Mouse (Mus musculus): ENCODE data around the gene Pdf.
A peak's percentile ranks its signal among the peaks of the same experiment; 100 is the strongest.
"Not testable (repeated sequence)": the region's sequence is repeated elsewhere in the genome, so short reads cannot be mapped to it uniquely, and the experiment has no call there.

Gene Pdf

DNA sequence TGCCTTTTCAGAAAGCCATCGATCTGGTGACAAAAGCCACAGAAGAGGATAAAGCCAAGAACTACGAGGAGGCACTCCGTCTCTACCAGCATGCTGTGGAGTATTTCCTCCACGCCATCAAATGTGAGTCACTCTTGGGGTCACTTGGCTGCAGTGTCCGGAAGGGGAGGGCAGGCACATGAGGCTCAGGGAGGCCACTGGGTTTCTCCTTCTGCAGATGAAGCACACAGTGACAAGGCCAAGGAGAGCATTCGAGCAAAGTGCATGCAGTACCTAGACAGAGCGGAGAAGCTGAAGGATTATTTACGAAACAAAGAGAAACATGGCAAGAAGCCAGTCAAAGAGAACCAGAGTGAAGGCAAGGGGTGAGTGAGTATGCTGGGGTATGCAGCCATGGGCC lies 11.8 kb downstream of the Pdf start:
- no peak for DNase-seq (ENCODE audit: low spot score)

DNA sequence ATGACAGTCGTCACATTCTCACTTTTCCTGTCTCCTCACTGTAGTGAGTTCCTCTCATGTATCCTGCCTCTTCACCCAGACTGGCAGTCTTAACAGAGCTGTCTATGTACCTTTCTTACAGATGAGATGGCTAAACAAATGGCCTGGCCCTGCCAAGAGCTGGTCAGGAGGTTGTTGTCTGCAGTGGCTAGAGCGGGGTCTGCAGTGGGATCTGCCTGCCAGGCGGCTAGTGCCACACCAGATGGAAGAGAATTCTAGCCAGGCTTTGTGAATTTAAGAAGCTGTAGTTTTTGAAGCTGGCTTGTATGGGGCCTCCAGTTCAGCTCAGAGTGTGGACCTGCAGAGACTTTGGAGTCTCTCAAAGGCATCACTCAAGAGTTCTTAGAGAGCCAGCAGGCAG lies 12.8 kb downstream of the Pdf start:
- DNase-seq (ENCODE audit: low spot score) = no peak

DNA sequence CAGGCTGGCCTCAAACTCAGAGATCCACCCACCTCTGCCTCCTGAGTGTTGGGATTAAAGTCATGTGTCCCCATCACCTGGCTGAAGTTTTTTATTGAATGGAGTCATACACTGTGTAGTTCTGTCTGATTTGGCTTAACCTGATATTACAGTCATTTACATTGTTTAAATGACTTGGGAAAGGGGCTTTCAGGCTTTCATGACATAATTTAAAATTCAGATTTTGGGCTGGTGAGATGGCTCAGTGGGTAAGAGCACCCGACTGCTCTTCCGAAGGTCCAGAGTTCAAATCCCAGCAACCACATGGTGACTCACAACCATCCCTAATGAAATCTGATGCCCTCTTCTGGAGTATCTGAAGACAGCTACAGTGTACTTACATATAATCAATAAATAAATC lies 14.8 kb downstream of the Pdf start:
- DNase-seq (ENCODE audit: low spot score) = not testable (repeated sequence)

DNA sequence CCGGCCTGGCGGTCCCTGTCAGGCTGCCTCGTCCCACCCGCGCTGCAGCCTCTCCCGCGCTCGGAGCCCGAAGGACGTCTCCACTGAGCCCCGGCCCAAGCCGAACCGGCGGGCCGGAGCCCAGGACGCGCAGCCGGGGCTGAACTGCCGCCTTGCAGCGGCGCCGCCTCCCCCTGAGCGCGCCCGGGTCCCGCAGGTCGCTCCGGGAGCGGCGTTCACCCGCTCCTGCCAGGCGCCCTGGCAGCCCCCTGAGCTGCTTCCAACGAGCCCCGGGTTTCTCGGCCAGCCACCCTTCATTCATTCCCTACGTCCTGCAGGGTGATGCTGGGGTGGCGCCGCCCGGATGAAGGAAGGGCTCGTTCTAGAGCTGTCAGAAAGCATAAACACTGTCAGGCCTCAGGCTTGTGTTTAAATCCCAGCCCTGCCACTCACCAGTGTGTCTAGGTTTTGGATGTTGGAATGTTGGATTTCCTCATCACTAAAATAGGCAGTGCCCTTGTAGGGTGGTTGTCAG lies 16.8 kb downstream of the Pdf start:
- peak; percentile 42 for DNase-seq (ENCODE audit: low spot score)

DNA sequence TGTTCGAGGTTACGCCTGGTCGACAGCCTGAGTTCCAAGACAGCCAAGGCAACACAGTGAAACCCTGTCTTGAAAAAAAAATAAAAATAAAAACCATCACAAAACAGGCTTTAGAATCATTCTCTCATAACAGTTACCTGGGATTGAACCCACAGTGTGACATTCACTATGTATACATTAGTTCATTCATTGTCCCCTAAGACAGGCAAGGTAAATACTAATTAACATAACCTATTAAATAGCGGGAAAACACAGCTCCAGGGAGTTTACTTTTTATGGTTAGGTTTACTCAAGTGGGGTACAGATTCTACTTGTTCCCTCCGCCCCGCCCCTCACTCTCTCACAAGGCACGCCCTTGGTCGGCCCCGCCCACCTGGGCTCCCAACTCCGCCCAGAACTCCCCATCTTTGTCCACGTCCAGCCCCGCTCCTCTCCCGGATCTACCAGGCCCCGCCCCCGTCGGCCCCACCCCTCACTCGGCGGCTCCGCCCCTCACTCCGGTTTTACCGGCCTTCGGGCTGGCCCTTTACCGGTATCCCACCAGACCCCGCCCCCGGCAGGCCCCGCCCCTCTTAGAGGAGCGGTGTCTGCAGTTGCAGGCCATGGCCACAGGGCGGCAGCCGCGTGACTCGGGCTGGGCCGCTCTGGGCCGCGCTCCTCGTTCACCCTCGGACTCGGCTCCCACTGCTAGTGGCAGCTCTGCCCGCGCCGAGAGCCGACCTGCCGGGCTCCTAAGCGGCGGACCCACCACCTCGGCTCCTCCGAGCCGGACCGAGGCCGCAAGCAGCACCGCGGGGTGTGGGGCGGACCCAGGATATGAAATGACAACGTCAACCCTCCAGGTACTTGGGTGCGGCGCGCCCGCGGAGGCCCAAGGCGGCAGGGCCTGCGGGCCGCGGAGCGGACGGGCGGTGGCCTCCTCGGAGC lies 17.5 kb downstream of the Pdf start, which contains the start of gene Vps4a:
Gene Vps4a (plus strand): TSS at position 573 of the 927 bp plus-strand sequence.
- peak; percentile 96 for DNase-seq (ENCODE audit: low spot score)

DNA sequence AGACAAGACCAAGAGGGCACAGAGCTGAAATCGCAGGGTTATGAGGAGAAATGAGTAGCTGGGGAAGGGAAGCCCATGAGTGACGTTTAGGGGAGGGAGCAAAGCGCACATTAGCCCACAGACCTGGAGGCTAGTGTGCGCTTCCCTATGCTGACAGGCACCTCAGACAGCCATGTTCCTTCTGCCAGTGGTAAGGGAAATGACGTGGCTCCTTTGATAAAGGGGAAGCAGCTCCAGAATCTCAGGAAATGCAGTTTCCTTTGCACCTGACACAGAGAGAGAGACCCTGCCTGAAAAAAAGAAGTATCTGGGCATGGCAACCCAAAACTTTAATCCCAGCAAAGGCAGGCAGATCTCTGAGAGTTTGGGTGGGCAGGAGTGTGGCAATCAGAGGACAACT lies 18.4 kb downstream of the Pdf start:
- DNase-seq (ENCODE audit: low spot score) = no peak

DNA sequence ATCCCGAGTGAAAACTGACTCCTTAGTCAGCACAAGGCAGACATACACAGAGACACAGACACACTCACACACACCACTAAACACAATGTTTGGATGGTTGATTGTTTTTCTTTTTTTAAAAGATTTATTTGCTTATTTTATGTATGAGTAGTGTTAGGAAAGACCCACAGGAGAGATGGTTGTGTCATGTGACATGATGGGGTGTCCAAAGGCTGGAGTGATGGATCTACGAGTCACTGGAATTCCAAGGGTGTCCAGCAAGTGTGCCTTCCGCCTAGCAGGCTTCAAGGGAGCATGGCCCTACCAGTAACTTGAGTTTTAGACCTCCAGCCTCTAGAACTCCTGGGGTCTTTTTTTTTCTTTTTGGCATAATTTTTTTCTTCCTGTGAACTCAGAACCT lies 19.1 kb downstream of the Pdf start:
- no peak for DNase-seq (ENCODE audit: low spot score)

DNA sequence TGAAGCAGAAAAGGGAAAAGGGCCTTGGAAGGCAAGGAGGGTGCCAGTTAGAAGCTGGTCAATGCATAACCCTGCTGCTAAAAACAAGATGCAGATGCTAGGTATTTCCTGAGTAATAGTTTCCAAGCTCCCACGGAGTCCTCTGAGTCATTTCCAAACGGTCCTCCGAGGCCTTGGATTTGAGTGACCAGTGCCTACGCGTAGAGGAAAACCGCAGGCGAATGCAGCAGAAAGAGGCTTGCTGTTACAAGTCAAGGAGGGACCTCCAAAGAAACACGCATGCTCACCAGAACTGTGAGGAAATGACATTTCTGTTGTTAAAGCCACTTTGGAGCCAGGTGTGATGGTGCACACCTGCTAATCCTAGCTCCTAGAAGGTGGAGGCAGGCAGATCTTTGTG lies 24.9 kb downstream of the Pdf start:
- no peak for DNase-seq (ENCODE audit: low spot score)

DNA sequence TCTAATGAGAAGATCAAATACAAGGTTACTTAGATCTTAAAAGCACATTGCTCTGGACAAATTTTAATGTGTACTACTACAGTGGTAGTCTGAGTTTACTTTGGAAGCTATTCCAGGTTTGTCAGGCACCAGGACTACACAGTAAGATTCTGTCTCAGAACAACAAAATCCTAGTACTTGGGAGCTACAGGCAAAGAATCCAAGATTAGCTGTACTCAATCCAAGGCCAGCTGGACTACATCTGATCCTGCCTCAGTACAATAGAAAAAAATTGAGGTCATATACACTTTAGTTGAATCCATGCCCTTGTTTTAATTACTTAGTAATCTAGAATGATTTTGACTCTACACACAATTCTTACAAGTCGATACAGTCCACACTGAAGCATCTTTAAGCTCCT lies 33.5 kb downstream of the Pdf start:
- no peak for DNase-seq (ENCODE audit: low spot score)

DNA sequence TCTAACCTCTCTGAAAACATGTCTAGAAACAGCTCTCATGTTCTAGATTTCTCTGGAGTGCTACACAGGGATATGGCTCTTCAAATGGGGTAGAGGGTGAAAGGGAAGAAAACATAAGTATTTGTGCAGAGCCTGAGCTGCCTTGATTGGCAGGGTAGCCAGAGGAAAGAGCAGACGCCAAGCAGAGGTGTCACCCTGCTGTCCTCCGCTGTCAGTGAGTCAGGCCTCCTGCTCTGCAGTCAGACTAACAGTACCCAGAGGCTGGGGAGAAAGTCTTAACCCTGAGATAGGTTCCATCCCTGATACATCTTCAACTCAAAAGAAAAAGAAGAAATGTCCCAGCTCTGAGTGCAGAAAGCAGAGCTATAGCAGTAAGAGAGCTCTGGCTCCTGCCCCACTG lies 35.7 kb downstream of the Pdf start:
- DNase-seq (ENCODE audit: low spot score) = no peak

DNA sequence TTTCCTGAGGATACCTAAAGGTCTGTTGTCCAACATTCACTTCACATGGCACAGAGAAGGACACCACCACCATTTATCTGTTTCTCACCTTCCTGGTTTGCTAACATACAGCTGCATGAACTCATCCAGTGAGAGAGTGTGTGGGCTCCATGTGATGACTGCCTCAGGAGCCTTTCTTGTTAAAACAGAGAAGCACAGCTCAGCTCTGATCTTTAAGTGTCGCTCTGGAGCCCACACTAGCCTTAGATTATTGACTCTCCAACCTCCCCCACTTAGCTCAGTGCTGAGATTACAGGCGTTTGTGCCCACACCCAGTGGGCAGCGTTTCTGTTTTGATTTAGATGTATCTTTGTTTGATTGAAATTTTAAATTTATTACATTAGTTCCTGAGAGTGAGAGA lies 40.6 kb downstream of the Pdf start:
- DNase-seq (ENCODE audit: low spot score) = no peak

DNA sequence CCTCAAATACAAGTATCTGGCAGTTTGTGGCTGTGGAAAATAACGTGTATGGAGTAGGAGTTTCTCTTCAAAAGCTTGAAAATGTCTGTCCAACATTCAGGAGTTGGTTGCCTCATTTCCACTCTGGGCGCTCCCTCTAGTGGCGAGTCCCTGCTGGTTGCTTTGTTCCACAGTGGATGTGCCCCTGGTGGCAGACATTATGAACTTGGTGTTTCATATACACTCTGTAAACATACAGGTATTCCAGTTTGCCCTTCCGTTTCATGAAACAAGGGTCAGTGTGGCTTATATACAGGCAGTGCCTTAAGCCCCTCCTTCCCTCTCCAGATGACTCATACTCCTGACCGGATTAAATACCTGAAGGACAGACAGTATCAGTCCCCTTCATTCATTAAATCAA lies 45.9 kb downstream of the Pdf start:
- peak; percentile 89 for DNase-seq (ENCODE audit: low spot score)

DNA sequence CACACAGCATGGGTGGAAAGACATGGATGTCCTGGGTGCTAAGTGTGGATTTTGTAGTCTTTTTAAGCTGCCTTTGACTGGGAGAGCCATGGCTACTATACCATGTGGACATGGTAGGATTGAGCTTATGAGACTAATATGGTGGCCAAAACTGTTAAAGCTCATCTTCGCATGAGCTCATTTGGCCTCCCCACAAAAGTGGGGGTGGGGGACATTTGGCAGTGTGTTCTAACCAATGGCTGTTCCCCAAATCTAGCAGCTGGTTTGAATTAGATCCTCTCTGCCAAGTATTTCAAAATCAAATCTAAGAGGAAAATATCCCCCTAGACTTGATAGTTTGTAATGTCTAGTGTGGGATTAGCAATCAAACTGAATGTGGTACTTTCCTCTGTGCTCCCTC lies 49.3 kb downstream of the Pdf start:
- DNase-seq (ENCODE audit: low spot score) = no peak

DNA sequence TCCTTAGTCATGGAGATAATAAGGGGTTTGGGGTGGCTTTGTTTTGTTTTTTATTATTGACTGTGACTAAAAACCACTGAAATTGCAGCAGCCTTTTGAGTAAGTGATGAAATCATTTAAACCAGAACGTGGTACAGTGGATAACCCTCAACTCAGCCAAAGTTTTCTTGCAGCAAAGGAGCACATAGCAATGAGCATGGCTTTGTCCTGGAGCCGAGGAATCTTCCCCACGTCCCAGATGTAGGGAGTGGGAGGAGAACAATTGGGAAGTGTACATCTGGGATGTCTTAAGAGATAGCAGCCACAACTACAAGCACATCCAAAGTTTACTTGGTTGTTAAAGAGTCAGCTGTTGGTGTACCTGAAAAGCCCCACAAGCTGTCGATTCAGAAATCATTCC lies 51.0 kb downstream of the Pdf start:
- no peak for DNase-seq (ENCODE audit: low spot score)

DNA sequence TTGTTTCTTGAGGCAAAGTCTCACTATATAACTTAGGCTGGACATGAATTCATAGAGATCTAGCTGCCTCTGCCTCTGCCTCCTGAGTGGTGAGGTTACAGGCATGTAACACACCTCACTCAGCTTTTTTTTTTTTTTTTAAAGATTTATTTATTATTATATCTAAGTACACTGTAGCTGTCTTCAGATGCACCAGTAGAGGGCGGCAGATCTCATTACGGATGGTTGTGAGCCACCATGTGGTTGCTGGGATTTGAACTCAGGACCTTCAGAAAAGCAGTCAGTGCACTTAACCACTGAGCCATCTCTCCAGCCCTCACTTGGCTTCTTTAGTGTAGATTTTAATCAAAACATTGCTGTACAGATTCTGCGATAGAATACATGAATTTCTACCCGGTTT lies 52.1 kb downstream of the Pdf start:
- not testable (repeated sequence) for DNase-seq (ENCODE audit: low spot score)
